Comparison of ENCODE assay signal across 10 mouse cellular contexts in the genomic region with DNA sequence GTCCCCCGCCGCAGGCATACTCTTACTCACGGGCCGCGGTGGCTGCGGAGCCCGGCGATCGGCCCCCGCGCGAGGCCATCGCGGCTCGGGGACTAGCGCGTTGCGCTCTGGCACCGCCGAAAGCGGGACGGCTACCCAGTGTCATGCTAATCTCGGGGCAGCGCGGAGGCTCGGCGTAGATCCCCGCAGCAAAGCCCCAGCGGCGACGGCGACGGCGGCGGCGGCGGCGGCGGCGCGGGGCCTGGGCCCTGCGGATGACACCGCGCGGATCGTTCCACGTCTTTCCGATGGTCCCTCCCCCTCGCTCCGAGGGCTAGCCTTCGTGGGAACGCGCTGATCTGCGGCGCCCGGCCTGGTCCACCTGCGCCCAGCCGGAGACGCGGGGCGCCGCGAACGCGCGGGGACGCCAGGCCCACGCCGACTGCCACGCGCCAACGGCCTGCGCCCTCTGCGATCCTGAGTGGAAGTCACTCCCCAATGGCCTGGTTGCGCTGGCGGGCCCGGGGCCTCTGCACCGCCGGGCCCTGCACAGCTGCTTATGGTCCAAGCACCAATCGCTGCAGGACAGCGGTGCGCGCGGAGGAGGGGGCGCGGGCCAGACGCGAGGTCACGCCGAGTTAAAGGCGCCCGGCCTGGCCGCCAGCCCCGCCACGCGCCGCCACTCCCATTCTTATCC.
DNase-seq lines count a peak whose midpoint lies in the region; ATAC-seq and TF ChIP-seq lines count a peak whose summit lies in the region.
"Had no signal": no experiment of that assay in that cellular context is flagged by ENCODE, and none has a peak within 500 bp of the region (broad histone marks: within the 10 kb centered on the region; RNA-seq: fewer than 3 reads in every experiment).

No protein-coding gene starts in this region.

- under 1% methylated on average over 79 of the region's 97 CpGs for WGBS in forebrain, embryonic 13.5 days
- WGBS in heart, embryonic 14.5 days, result under 1% methylated on average over 80 of the region's 97 CpGs
- under 1% methylated on average over 93 of the region's 97 CpGs for WGBS in liver, embryonic 13.5 days (ENCODE audit: insufficient replicate concordance)
- WGBS in neural tube, embryonic 15.5 days, result under 1% methylated on average over 84 of the region's 97 CpGs

- H3K9me3 ChIP-seq in E14TG2a.4 (ENCODE audit: low read length), result no peaks in the 10 kb centered on the region
- no peaks in the 10 kb centered on the region for H3K9me3 ChIP-seq in forebrain, embryonic 13.5 days (replicated peaks)
- H3K9me3 ChIP-seq in heart, embryonic 14.5 days (ENCODE audit: control insufficient read depth, low read length), result no peaks in the 10 kb centered on the region
- no peaks in the 10 kb centered on the region for H3K9me3 ChIP-seq in liver, embryonic 13.5 days (replicated peaks)
- H3K9me3 ChIP-seq in neural tube, embryonic 15.5 days (replicated peaks), result no peaks in the 10 kb centered on the region

- no peaks in the 10 kb centered on the region for H3K36me3 ChIP-seq in E14TG2a.4 (ENCODE audit: insufficient read depth, low read length)
- no peaks in the 10 kb centered on the region for H3K36me3 ChIP-seq in forebrain, embryonic 13.5 days (ENCODE audit: poor library complexity, severe bottlenecking)
- 0 out of 2 replicates have a peak, but pooled peaks cover 3% of the 10 kb centered on the region for H3K36me3 ChIP-seq in heart, embryonic 14.5 days (ENCODE audit: control insufficient read depth, insufficient read depth, low read length)
- H3K36me3 ChIP-seq in liver, embryonic 13.5 days, result no peaks in the 10 kb centered on the region
- no peaks in the 10 kb centered on the region for H3K36me3 ChIP-seq in neural tube, embryonic 15.5 days

- TF ChIP-seq CTCF in E14TG2a.4 (conservative IDR thresholded peaks at IDR 0.05; ENCODE audit: low read length), result no peak

- H3K4me3 ChIP-seq in E14TG2a.4 (replicated peaks; ENCODE audit: low read length), result peak overlapping the region; percentile 85
- peak overlapping the region; percentile 93 for H3K4me3 ChIP-seq in forebrain, embryonic 13.5 days
- H3K4me3 ChIP-seq in heart, embryonic 14.5 days (ENCODE audit: control insufficient read depth in 1 of 2, insufficient read depth in 1 of 2, low read depth in 1 of 2, low read length in 2 of 2), result peak overlapping the region; percentile 77 to 93
- peak overlapping the region; percentile 55 for H3K4me3 ChIP-seq in liver, embryonic 13.5 days (replicated peaks)
- peak overlapping the region; percentile 85 for H3K4me3 ChIP-seq in neural tube, embryonic 15.5 days (replicated peaks)
- H3K4me3 ChIP-seq: myocyte had no signal

- H3K4me2 ChIP-seq in forebrain, embryonic 13.5 days, result peak overlapping the region; percentile 92
- H3K4me2 ChIP-seq in heart, embryonic 14.5 days (ENCODE audit: low read length), result peak overlapping the region; percentile 94
- H3K4me2 ChIP-seq in liver, embryonic 13.5 days, result peak overlapping the region; percentile 70
- H3K4me2 ChIP-seq in neural tube, embryonic 15.5 days, result peak overlapping the region; percentile 83

- H3K9ac ChIP-seq in forebrain, embryonic 13.5 days, result peak overlapping the region; percentile 99
- peak overlapping the region; percentile 90 for H3K9ac ChIP-seq in heart, embryonic 14.5 days (ENCODE audit: low read length)
- peak overlapping the region; percentile 36 for H3K9ac ChIP-seq in liver, embryonic 13.5 days
- peak overlapping the region; percentile 90 for H3K9ac ChIP-seq in neural tube, embryonic 15.5 days (replicated peaks)

- peak; percentile 83 for DNase-seq in kidney, postnatal 10 days
- DNase-seq in liver, embryonic 13.5 days, result no peak
- peak; percentile 69 for DNase-seq in urinary bladder, postnatal 4 days (ENCODE audit: low spot score in 2 of 2)

- H3K27ac ChIP-seq in forebrain, embryonic 13.5 days, result peak overlapping the region; percentile 100
- peak overlapping the region; percentile 76 to 83; a peak in 3 of 4 replicates for H3K27ac ChIP-seq in heart, embryonic 14.5 days (replicated peaks in 1 of 2; ENCODE audit: control insufficient read depth in 1 of 2, insufficient read depth in 1 of 2, low read depth in 2 of 2, low read length in 2 of 2)
- no peak overlapping the region for H3K27ac ChIP-seq in liver, embryonic 13.5 days
- peak overlapping the region; percentile 98 for H3K27ac ChIP-seq in neural tube, embryonic 15.5 days (replicated peaks)

- peaks cover 68% of the 10 kb centered on the region for H3K27me3 ChIP-seq in E14TG2a.4 (ENCODE audit: insufficient read depth, low read length)
- no peaks in the 10 kb centered on the region for H3K27me3 ChIP-seq in forebrain, embryonic 13.5 days
- no peaks in the 10 kb centered on the region for H3K27me3 ChIP-seq in heart, embryonic 14.5 days (ENCODE audit: control insufficient read depth, insufficient read depth, low read length)
- H3K27me3 ChIP-seq in liver, embryonic 13.5 days, result peaks cover 61% of the 10 kb centered on the region
- no peaks in the 10 kb centered on the region for H3K27me3 ChIP-seq in neural tube, embryonic 15.5 days (replicated peaks)
- H3K27me3 ChIP-seq: CH12.LX had no signal

- H3K4me1 ChIP-seq in E14TG2a.4 (replicated peaks; ENCODE audit: low read depth, low read length), result peaks cover 19% of the 10 kb centered on the region
- peaks cover 46% of the 10 kb centered on the region for H3K4me1 ChIP-seq in forebrain, embryonic 13.5 days
- H3K4me1 ChIP-seq in heart, embryonic 14.5 days (ENCODE audit: control insufficient read depth in 2 of 2, insufficient read depth in 2 of 2, low read length in 2 of 2), result peaks cover 7 to 13% of the 10 kb centered on the region in 2 experiments
- 0 out of 2 replicates have a peak, but pooled peaks cover 7% of the 10 kb centered on the region for H3K4me1 ChIP-seq in liver, embryonic 13.5 days (replicated peaks)
- H3K4me1 ChIP-seq in neural tube, embryonic 15.5 days, result peaks cover 33% of the 10 kb centered on the region

- peak; percentile 63 for ATAC-seq in cerebellum, adult (ENCODE audit: insufficient number of reproducible peaks, low FRiP score, low TSS enrichment)
- peak; percentile 63 for ATAC-seq in forebrain, embryonic 13.5 days
- peak; percentile 88 for ATAC-seq in heart, embryonic 14.5 days (ENCODE audit: insufficient number of reproducible peaks, insufficient read depth, low FRiP score, low read depth)
- ATAC-seq in liver, embryonic 13.5 days (ENCODE audit: low read depth), result 0 out of 2 replicates have a peak, but pooled peaks have one; percentile 50
- peak; percentile 89 for ATAC-seq in neural tube, embryonic 15.5 days (ENCODE audit: low FRiP score)

Comparison
In these comparisons a context has a peak if more than half of its experiments do, and no peak if none do; other contexts are left out.
1. H3K9ac ChIP-seq: peak in every context shown above with its lines; median percentile 99 in forebrain, embryonic 13.5 days; 90 in heart, embryonic 14.5 days; 90 in neural tube, embryonic 15.5 days; 36 in liver, embryonic 13.5 days.